Mouse (Mus musculus) liver, postnatal 0 days (tissue): ENCODE results near the gene Ebi3. TPM values are rescaled to one million over a fixed set of nuclear protein-coding genes. Genes with fewer than 3 reads are reported as not detected.
A peak's percentile ranks its signal among the peaks of the same experiment; 100 is the strongest.

ENCODE experiments used
- ATAC-seq: fragments of 200-750 bp; cut with Nextera tagmentation; 2 replicates; pipeline ENCODE4 v1.8.0; 2017; ENCODE audit warnings: mild to moderate bottlenecking, moderate library complexity
- DNase-seq: peaks from one replicate; pipeline ENCODE4 v3.0.0-alpha.2; 2016
- H3K27ac ChIP-seq: fragments of 300-500 bp; sonication (generic); 2 replicates; pipeline ENCODE4 v1.5.1; 2014; ENCODE audit warnings: antibody characterized with exemption, moderate library complexity, mild to moderate bottlenecking, low read depth
- H3K27me3 ChIP-seq: fragments of 300-500 bp; sonication (generic); 2 replicates; pipeline ENCODE4 v1.6.1; 2014; ENCODE audit warnings: low read length, control low read depth, mixed read lengths; ENCODE audit not compliant: insufficient read depth
- H3K36me3 ChIP-seq: fragments of 300-500 bp; sonication (generic); replicated peaks from 2 replicates; pipeline ENCODE4 v1.6.1; 2014; ENCODE audit warnings: mild to moderate bottlenecking, control low read depth, low read length, moderate library complexity, mixed read lengths; ENCODE audit not compliant: insufficient read depth
- H3K4me1 ChIP-seq: fragments of 300-500 bp; sonication (generic); 2 replicates; pipeline ENCODE4 v1.6.1; 2014; ENCODE audit warnings: antibody characterized with exemption, mild to moderate bottlenecking, control low read depth; ENCODE audit not compliant: insufficient read depth
- H3K4me2 ChIP-seq: fragments of 300-500 bp; sonication (generic); 2 replicates; pipeline ENCODE4 v1.6.1; 2014; ENCODE audit warnings: low read depth, mild to moderate bottlenecking, low read length, moderate library complexity, mixed read lengths
- H3K4me3 ChIP-seq: fragments of 300-500 bp; sonication (generic); 2 replicates; pipeline ENCODE4 v1.5.1; 2014; ENCODE audit warnings: low read depth, low read length
- H3K9ac ChIP-seq: fragments of 300-500 bp; sonication (generic); replicated peaks from 2 replicates; pipeline ENCODE4 v1.6.1; 2014; ENCODE audit warnings: mild to moderate bottlenecking, moderate library complexity
- H3K9me3 ChIP-seq: fragments of 300-500 bp; sonication (generic); 2 replicates; pipeline ENCODE4 v1.6.1; 2016; ENCODE audit warnings: mild to moderate bottlenecking, control low read depth, low read length, mixed read lengths
- CTCF ChIP-seq: sonication (generic); IDR thresholded peaks from 2 replicates; pipeline ENCODE4 v1.5.1; 2016; ENCODE audit warnings: antibody characterized with exemption, low read depth
- EP300 ChIP-seq: IDR thresholded peaks from 2 replicates; pipeline ENCODE4 v1.6.1; 2016; ENCODE audit warnings: antibody characterized with exemption, low read depth, mild to moderate bottlenecking
- WGBS: fragments of 180-500 bp; shearing (Covaris S2); extraction: QIAGEN DNeasy Blood & Tissue Kit; methylation state at CpG from one replicate; pipeline ENCODE4 v1.1.7; 2014; ENCODE audit not compliant: insufficient replicate concordance; 5-methylcytosine and 5-hydroxymethylcytosine counted together
- polyA plus RNA-seq: library from polyadenylated mRNA; unstranded; fragments of >200 nt; fragmentation: Nextera tagmentation; extraction: Ambion mirVana; gene quantifications from 2 replicates; pipeline ENCODE4 v1.2.1, GENCODE M21; 2015

Gene Ebi3
- polyA plus RNA-seq, 1 experiment from 2014 or later: 10.0 TPM

GRCm38 (mm10) chr17:55977301-55977700 is 24.9 kb downstream of the Ebi3 start:
- peak; percentile 64 for ATAC-seq

GRCm38 (mm10) chr17:55986030-55986961 is 33.9 kb downstream of the Ebi3 start, which contains the start of gene Fsd1:
Gene Fsd1 (plus strand): TSS chr17:55986509.
- H3K36me3 ChIP-seq: no peaks in the 10 kb centered on the region
- H3K9ac ChIP-seq: no peak within 1 kb of the TSS
- no peak for TF ChIP-seq EP300
- TF ChIP-seq CTCF: no peak
- peaks cover 13% of the 10 kb centered on the region for H3K27me3 ChIP-seq
- no peak for DNase-seq
- no peak for ATAC-seq
- H3K27ac ChIP-seq: no peak within 1 kb of the TSS
- H3K9me3 ChIP-seq: no peaks in the 10 kb centered on the region
- no peak within 1 kb of the TSS for H3K4me3 ChIP-seq
- WGBS: 8% methylated on average over 32 of the region's 35 CpGs
- no peak within 1 kb of the TSS for H3K4me2 ChIP-seq
- H3K4me1 ChIP-seq: no peaks in the 10 kb centered on the region

More at GRCm38 (mm10) chr17:55977301-55977700, 24.9 kb downstream of the Ebi3 start:
- Histone ChIP-seq H3K27ac (peak overlapping the region; percentile 55; the same call in 1 of the 2 replicates), H3K4me1 (no peaks in the 10 kb centered on the region; the same call in 1 of the 2 replicates), H3K4me2 (no peak overlapping the region), H3K9ac (no peak overlapping the region), H3K27me3 (0 out of 2 replicates have a peak, but pooled peaks cover 4% of the 10 kb centered on the region), H3K36me3 (no peaks in the 10 kb centered on the region), H3K9me3 (no peaks in the 10 kb centered on the region), H3K4me3 (no peak overlapping the region)
- no peak for TF ChIP-seq EP300
- no peak for TF ChIP-seq CTCF
- no peak for DNase-seq
- 55% methylated on average over 3 of the region's 3 CpGs for WGBS

- Histone ChIP-seq H3K27me3 (peaks cover 13% of the 10 kb centered on the region), H3K9me3 (no peaks in the 10 kb centered on the region), H3K9ac (no peak overlapping the region), H3K27ac (no peak overlapping the region), H3K4me1 (no peaks in the 10 kb centered on the region), H3K4me2 (no peak overlapping the region), H3K36me3 (no peaks in the 10 kb centered on the region), H3K4me3 (no peak overlapping the region)
- ATAC-seq (no peak), DNase-seq (no peak)
- TF ChIP-seq EP300: no peak
- WGBS: 67% methylated on average over 8 of the region's 8 CpGs
These were observed 37.9 kb downstream of the Ebi3 start for GRCm38 (mm10) chr17:55990278-55990898.

GRCm38 (mm10) chr17:55996007-55996406 is 43.6 kb downstream of the Ebi3 start:
- TF ChIP-seq CTCF (no peak), EP300 (no peak)
- Histone ChIP-seq H3K9ac (no peak overlapping the region), H3K4me3 (no peak overlapping the region), H3K27me3 (0 out of 2 replicates have a peak, but pooled peaks cover 3% of the 10 kb centered on the region), H3K9me3 (no peaks in the 10 kb centered on the region), H3K27ac (no peak overlapping the region), H3K4me2 (no peak overlapping the region), H3K4me1 (no peaks in the 10 kb centered on the region), H3K36me3 (0 out of 2 replicates have a peak, but pooled peaks cover 3% of the 10 kb centered on the region)
- 84% methylated on average over 15 of the region's 15 CpGs for WGBS
- ATAC-seq (no peak), DNase-seq (no peak)

- TF ChIP-seq EP300: no peak
- no peak for TF ChIP-seq CTCF
- no peak overlapping the region for H3K4me3 ChIP-seq
- no peak overlapping the region for H3K4me2 ChIP-seq
These were observed 47.5 kb downstream of the Ebi3 start for GRCm38 (mm10) chr17:55999794-56000499.

More at GRCm38 (mm10) chr17:55999794-56000499, 47.5 kb downstream of the Ebi3 start:
- no peak for DNase-seq
- Histone ChIP-seq H3K9ac (no peak overlapping the region), H3K4me1 (no peaks in the 10 kb centered on the region), H3K27ac (no peak overlapping the region), H3K9me3 (no peaks in the 10 kb centered on the region), H3K36me3 (0 out of 2 replicates have a peak, but pooled peaks cover 3% of the 10 kb centered on the region), H3K27me3 (0 out of 2 replicates have a peak, but pooled peaks cover 4% of the 10 kb centered on the region)
- no peak for ATAC-seq
- WGBS: 21% methylated on average over 30 of the region's 30 CpGs
